Mouse (Mus musculus): ENCODE measurements around the gene Atp1a1.

The Atp1a1 gene

DNA sequence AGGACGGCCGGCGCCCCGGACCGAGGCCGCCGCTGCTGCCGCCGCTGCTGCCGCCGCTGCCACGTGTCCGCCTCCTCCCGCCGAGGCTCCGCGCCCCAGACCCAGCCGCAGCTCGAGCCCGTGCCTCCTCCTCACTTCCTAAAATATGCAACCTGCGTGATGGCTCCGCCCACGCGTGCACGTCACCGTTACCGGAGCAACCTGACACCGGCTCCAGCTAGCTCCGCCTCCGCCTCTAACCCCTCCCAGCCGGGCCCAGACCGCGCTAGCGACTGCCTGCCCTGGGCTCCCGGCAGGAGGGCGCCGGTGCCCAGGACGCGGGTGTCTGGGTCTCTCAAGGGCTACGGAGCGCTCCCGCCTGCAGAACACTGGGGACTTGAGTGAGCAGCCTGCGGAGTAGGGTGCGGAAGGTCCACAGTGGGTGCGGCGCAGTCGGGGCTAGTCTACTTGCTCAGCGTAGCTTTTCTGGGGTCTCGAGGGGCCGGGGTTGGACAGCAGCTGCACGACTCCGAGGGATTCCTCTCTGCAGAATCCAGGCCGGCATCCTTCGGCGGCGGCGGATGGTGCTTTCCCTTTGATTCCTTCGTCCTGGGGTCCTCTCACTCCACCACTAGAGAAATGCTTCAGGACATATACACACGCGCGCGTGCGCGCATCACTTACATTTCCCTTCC is at the start of gene Atp1a1:
Atp1a1 (minus strand) TSS at position 135 of the 674 bp plus-strand sequence.
- peak; percentile 97 for DNase-seq (ENCODE audit: low read depth, low spot score)

GRCm38 (mm10) chr3:101653446-101653845 is 49.0 kb upstream of the Atp1a1 start:
- DNase-seq (ENCODE audit: low read depth, low spot score): no peak

DNA sequence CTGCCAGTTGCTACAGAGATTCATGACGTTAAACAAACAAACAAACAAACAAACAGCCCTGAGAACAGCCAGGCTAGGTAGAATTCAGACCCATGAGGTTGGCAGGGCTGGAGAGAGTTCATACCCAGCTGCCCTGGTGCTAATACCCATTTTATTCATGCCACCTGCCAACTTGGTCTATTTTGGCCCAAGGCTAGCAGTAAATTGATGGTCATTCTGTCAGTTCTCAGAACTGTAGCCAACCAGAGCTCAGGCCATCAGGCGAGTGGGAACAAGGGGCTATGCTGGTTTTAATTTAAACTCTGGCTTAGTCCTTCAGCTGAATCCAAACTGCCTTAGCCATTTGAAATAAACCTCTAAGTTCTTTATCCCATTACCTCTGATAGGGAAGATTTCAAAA is 48.5 kb upstream of the Atp1a1 start:
- DNase-seq (ENCODE audit: low read depth, low spot score): no peak

DNA sequence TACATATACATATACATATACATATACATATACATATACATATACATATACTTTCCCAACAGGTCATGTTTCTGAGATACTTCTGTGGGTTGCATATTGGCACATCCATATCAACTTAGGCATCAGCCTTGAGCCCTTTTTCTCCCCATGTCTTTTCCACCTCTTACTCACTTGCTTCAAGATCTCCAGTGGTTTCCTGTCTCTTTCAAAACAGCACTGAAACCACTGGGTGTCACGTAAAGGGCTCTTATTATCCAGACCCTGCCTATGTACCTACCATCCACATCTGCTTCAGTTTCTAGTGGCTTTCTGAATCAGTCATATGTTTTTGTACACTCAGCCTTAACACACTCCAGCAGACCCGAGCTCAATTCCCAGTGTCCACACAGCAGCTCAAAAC is 45.8 kb upstream of the Atp1a1 start:
- DNase-seq (ENCODE audit: low read depth, low spot score): no peak

GRCm38 (mm10) chr3:101649271-101649670 is 44.8 kb upstream of the Atp1a1 start:
- no peak for DNase-seq (ENCODE audit: low read depth, low spot score)

DNA sequence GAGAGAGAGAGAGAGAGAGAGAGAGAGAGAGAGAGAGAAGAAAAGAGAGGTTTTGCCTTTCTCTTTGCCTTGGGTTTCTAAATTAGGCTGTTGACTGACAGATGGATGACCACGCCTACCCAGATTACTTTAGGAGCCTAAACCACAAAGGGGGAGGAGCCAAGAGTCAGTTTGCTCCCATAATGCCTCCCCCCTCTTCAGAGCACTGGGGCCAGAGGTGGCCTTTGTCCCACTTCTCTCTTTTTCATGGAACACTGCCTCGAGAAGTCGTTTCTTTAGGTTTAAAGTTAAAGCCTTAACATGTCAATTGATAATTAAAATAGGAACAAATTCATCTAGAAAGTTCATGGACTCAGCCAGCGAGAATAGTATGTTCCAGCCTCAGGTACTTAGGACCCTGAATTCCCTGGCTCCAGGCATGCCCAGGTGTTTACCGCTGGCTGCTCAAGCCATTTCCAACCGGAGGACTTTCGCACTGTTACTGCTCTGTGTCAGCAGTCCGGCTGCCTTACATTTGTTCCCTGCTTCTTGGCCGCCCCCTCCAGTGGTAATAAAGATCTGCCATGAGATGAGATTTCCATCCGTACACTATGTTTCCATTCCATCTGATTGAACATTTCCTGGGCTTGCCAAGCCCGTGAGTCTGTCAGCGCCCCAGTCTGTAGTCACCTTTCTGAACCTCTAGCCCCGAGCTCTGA is 43.8 kb upstream of the Atp1a1 start:
- DNase-seq (ENCODE audit: low read depth, low spot score): peak; percentile 69

GRCm38 (mm10) chr3:101646806-101647205 is 42.3 kb upstream of the Atp1a1 start:
- DNase-seq (ENCODE audit: low read depth, low spot score): no peak

GRCm38 (mm10) chr3:101645569-101646106 is 41.2 kb upstream of the Atp1a1 start:
- DNase-seq (ENCODE audit: low read depth, low spot score): no peak

GRCm38 (mm10) chr3:101644062-101644802 is 39.7 kb upstream of the Atp1a1 start:
- no peak for DNase-seq (ENCODE audit: low read depth, low spot score)

GRCm38 (mm10) chr3:101643264-101643663 is 38.8 kb upstream of the Atp1a1 start:
- DNase-seq (ENCODE audit: low read depth, low spot score): no peak

GRCm38 (mm10) chr3:101638223-101638622 is 33.7 kb upstream of the Atp1a1 start:
- DNase-seq (ENCODE audit: low read depth, low spot score): no peak

DNA sequence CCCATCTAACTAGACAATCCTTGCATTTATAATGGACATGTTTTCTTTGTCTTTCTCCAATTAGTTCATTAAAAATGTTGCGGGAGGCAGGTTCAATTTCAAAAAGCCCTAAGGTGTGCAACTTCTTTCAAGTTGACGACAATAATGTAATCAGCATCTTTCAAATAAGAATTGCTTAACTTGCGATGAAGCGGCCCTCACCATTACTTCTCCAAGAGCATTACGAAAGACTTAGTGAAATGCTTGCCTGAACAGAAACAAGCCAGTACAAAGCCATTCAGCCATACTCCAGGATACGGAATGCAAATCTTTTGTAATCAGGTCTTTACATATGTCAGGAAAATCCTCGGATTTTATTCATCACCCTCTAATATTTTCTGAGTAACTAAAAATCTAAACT is 32.0 kb upstream of the Atp1a1 start:
- DNase-seq (ENCODE audit: low read depth, low spot score): no peak

GRCm38 (mm10) chr3:101636086-101636485 is 31.6 kb upstream of the Atp1a1 start:
- no peak for DNase-seq (ENCODE audit: low read depth, low spot score)

DNA sequence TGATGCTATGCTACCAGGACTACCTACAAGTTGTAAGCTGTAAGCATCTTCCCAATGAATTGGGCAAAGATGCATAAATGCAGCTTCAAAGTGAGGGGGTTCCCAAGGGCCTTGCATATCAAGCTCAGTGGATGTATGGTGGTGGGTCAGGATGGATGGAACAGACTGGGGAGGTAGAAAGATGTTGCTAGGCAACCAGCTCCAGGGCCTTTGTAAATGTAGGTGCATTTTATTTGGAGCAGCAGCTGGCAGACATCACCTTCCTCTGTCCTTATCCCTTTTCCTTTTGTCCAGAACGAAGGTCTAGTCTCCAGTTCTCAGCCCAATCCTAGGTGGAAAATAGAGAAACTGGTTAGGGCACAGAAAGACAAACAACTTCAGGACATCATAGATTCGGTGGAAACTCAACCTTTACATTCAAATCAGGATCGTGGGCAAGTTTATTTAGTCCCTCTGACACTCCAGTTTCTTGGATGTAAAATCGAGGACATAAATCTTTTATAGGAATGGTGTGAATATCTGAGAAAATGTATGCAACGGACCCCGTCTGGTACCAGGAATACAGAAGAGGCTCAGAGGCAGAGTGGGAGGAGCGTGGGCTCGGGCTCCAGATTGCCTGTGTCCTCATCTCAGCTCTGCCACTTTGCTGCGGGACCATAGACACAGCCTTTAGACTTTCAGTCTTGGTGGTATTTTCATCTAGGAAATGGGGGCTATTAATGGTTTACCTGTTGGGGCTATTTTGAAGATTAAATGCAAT is 29.8 kb upstream of the Atp1a1 start:
- DNase-seq (ENCODE audit: low read depth, low spot score): peak; percentile 35

- no peak for DNase-seq (ENCODE audit: low read depth, low spot score)
These were observed 23.8 kb upstream of the Atp1a1 start for GRCm38 (mm10) chr3:101628255-101628654.

DNA sequence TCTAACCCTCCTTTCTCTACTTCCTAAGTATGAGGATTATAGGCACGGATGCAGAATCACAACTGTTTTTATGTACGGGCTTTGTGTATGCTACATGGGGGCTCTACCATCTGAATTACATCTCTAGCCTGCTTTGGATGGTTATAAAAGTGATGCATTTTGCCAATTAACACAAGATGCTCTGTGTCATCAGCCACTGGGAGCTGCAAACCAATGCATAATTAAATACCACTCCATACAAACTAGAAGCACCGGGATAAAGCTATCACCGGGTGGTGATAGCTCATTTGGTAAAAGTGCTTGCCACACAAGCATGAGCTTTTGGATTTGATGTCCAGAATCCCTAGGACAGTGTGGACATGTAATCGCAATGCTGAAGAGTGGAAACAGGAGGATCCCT is 19.8 kb upstream of the Atp1a1 start:
- no peak for DNase-seq (ENCODE audit: low read depth, low spot score)

- no peak for DNase-seq (ENCODE audit: low read depth, low spot score)
These were observed 14.5 kb upstream of the Atp1a1 start for GRCm38 (mm10) chr3:101619017-101619416.

DNA sequence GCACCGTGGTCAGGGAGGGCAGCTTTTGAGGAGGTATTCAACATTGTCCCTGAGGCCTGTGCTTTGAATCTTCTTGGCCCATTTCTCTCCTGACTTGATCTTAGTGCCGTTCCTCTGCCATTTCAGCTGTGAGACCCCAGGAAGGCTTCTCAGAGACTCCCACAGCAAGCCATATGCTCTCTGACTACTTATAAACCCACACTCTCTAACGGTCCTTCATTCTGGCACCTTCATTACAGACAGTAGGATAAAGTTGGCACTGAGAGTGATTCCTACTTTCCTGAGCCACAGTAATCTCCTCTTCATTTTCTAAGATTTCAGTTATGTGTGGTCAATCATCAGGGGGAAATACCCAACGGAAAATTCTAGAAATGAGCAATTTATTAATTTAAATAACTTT is 14.0 kb upstream of the Atp1a1 start:
- no peak for DNase-seq (ENCODE audit: low read depth, low spot score)

DNA sequence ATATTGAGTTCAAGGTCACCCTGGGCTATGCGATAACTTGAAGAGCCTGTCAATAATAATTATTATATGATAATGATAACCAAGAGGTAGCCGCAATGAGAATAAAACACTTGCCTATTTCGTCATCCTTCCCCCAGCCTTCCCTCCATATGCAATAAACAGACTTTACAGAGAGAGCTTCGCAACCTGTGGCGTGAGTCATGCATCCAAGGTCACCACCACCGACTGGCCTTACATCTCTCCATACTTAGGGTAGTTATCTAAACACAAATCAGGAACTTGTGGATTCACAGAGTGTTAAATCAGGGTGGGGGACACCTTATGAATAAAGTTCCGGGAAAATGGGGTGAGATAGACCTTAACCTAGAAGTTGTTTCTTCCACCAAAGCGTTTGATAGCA is 13.0 kb upstream of the Atp1a1 start:
- no peak for DNase-seq (ENCODE audit: low read depth, low spot score)

DNA sequence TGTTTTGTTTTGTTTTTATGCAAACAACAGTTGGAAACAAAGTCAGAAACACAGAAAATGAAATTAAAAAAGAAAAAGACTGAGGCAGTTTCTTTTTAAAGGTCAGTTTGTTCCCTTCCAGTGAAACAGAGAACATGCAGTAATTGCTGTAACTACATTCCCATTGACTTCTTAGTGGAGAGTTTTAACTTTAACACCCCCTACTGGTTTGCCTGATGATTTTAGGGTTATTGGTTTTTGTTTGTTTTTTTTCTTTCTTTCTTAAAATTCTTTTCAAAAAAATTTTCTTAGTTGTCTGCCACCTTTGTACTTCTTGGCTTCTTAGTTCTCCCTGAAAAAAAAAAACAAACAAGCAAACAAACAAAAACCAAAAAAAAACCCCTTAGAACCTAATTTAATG is 12.5 kb upstream of the Atp1a1 start:
- no peak for DNase-seq (ENCODE audit: low read depth, low spot score)

DNA sequence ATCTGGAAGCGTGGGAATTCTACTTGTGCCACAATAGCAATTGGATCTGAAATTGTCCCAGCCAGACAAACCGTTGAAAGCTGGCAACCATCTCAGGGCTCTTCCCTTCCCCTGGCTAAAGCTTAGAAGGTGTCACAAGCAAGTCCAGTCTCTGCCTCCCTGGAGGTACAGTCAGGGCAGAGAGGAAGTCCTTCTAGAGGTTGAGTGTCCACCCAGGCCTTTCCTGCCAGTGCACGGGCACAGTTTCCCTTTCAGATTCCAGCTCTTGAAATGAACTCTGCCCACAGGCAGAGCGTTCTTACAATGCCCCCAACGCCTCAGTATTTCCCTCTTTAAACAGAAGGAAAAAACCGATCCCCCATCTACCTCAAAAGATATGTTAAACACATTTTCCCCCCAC is 11.4 kb upstream of the Atp1a1 start:
- DNase-seq (ENCODE audit: low read depth, low spot score): no peak
